Mouse (Mus musculus): Measurements from ENCODE around the gene Pam. TPM values are rescaled to one million over a fixed set of nuclear protein-coding genes. Genes with fewer than 3 reads are reported as not detected.

Gene Pam
- polyA plus RNA-seq, 1 experiment = 3.4 TPM

DNA sequence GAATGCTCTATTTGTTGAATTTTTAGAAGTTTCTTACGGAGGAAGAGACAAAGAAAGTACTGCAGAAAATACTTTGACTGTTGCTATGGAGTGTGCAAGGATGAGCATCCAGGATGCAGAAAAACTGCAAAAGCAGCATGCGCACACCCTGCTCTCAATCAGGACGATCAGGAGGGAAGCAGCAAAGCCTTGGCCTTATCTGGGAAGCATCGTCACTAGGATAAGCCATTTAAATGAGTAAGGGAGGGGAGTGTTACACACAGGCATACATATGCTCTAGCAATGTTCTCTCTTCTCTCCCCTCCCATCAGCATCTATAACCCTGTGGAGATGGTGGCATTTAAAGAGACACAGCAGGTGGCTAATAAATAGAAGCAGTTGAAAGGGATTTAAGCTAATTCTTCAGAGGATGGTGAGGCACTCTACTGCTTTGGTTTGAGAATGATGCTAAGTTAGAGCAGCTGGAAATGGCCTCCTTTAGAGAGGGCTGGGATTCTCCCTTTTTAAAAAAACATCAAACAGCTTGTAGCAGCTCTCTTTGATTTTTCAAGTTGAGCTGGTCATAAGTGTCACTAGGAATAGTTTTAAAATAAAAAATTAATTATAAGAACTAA lies 165.9 kb downstream of the Pam start:
- Histone ChIP-seq H3K9me3 (no peaks in the 10 kb centered on the region), H3K4me1 (no peaks in the 10 kb centered on the region), H3K4me3 (replicated peaks) (no peak overlapping the region), H3K27me3 (replicated peaks) (no peaks in the 10 kb centered on the region), H3K36me3 (replicated peaks; ENCODE audit: low read length) (no peaks in the 10 kb centered on the region)
- TF ChIP-seq GATA1 (IDR thresholded peaks at IDR 0.05; ENCODE audit: borderline replicate concordance, low read length) (no peak), FLI1 (IDR thresholded peaks at IDR 0.05; ENCODE audit: low read length) (no peak)

DNA sequence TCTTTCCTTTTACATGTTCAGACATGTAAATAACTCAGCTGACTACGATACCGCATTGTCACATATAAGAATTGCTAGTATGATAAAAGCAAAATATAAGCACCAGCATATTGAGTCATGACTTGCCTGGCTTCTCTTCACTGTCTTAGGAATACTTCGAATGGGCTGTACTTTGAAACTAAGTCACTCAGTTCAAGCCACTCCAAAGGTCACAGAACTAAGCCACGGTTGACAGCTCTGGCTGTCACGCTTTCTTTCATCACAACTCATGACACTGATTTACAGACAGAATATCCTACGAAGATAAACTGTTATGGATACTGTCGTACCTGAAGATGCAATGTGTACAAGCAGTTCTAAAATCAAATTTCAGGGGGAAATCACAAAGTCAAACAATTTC lies 168.7 kb downstream of the Pam start:
- TF ChIP-seq GATA1 (IDR thresholded peaks at IDR 0.05; ENCODE audit: borderline replicate concordance, low read length) (no peak), FLI1 (IDR thresholded peaks at IDR 0.05; ENCODE audit: low read length) (no peak)
- Histone ChIP-seq H3K27me3 (replicated peaks) (no peaks in the 10 kb centered on the region), H3K4me1 (no peaks in the 10 kb centered on the region), H3K9me3 (no peaks in the 10 kb centered on the region), H3K36me3 (replicated peaks; ENCODE audit: low read length) (no peaks in the 10 kb centered on the region), H3K4me3 (replicated peaks) (no peak overlapping the region)

DNA sequence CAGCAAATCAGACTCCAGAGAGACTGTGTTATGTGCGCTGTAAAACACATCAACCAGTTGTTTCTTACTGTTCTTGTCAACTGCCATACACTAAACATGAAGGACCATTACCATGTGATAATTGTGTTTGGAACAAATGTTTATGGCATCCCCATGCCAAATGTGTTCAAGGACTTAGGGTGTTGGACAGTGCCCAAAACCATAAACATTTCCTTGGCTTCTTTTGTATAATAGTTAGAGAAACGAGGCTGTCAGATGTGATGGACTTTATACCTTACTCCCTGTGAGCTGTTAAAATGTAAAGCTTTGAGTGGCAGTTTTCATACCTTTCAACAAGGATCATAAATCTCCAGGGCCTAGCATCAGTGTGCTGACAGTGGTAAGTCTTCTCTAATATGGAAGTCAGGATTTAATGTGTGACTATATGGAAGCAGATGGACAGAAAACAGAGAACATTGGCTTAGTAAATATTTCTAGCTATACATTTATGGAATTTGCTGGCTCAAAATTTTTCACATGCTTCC lies 169.4 kb downstream of the Pam start:
- Histone ChIP-seq H3K36me3 (replicated peaks; ENCODE audit: low read length) (no peaks in the 10 kb centered on the region), H3K4me3 (replicated peaks) (no peak overlapping the region), H3K4me1 (no peaks in the 10 kb centered on the region), H3K27me3 (replicated peaks) (no peaks in the 10 kb centered on the region), H3K9me3 (no peaks in the 10 kb centered on the region)
- no peak for TF ChIP-seq GATA1 (IDR thresholded peaks at IDR 0.05; ENCODE audit: borderline replicate concordance, low read length)
- no peak for TF ChIP-seq FLI1 (IDR thresholded peaks at IDR 0.05; ENCODE audit: low read length)

DNA sequence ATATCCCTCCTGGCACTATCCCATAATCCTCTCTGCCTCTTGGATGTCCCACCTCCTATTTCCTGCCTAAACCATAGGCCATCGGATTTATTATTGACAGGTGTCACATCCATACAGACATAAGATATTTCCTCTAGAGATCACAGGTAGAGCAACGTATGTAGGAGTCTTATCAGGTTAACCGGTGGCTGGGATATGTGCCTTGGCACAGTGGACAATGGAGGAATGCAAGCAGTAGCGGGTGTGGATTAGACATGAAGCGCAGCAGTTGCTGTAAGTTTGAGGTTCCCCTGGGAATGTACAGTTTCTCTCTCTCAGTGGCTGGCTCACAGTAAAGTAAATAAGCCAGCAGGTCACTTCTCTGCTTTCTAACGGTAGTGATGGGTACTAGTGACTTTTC lies 173.1 kb downstream of the Pam start:
- no peaks in the 10 kb centered on the region for H3K9me3 ChIP-seq
- H3K27me3 ChIP-seq (replicated peaks) = no peaks in the 10 kb centered on the region
- H3K36me3 ChIP-seq (replicated peaks; ENCODE audit: low read length) = no peaks in the 10 kb centered on the region
- peaks cover 4% of the 10 kb centered on the region for H3K4me1 ChIP-seq
- TF ChIP-seq FLI1 (IDR thresholded peaks at IDR 0.05; ENCODE audit: low read length) = no peak
- no peak for TF ChIP-seq GATA1 (IDR thresholded peaks at IDR 0.05; ENCODE audit: borderline replicate concordance, low read length)
- H3K4me3 ChIP-seq (replicated peaks) = no peak overlapping the region

DNA sequence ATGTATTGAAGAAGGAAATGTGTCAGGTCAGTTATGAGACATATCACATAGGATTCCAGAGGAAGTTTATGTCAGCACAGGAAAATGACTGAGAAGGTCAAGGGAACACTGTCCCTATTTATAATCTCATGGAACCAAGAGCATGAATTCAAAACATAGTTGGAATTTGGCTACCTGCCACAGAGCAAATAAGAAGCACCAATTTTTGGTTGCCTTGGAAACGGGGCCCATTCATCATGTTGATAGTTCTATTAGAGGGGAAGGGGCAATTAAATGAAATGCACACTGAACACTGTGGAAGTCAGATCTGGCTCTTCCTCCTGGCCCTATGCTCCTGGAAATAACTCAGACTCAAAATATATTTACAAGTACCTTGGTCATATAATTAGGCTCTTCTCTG lies 173.6 kb downstream of the Pam start:
- TF ChIP-seq FLI1 (IDR thresholded peaks at IDR 0.05; ENCODE audit: low read length) (no peak), GATA1 (IDR thresholded peaks at IDR 0.05; ENCODE audit: borderline replicate concordance, low read length) (no peak)
- peaks cover 4% of the 10 kb centered on the region for H3K4me1 ChIP-seq
- no peaks in the 10 kb centered on the region for H3K27me3 ChIP-seq (replicated peaks)
- no peaks in the 10 kb centered on the region for H3K9me3 ChIP-seq
- no peaks in the 10 kb centered on the region for H3K36me3 ChIP-seq (replicated peaks; ENCODE audit: low read length)
- H3K4me3 ChIP-seq (replicated peaks) = no peak overlapping the region

DNA sequence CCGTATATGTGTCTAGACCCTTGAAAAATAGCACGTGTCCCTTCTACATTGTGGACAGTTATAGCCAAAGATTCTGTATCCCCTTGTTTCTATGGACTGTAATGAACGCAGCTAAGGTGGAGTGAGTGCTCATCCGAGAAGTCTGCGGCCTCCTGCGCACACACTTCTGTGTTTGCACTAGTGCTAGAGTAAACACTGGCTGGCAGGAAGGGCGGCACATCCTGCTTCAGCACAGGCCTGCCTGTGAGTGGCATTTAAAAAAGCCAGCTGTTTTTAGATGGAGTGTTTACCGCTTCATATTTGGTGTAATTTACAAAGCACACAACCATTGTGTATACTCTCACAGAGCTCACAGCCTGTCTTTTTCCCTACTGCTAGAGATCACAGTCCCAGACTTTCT lies 177.0 kb downstream of the Pam start:
- TF ChIP-seq GATA1 (IDR thresholded peaks at IDR 0.05; ENCODE audit: borderline replicate concordance, low read length) (no peak), FLI1 (IDR thresholded peaks at IDR 0.05; ENCODE audit: low read length) (no peak)
- H3K27me3 ChIP-seq (replicated peaks) = no peaks in the 10 kb centered on the region
- H3K4me1 ChIP-seq = peaks cover 4% of the 10 kb centered on the region
- H3K9me3 ChIP-seq = no peaks in the 10 kb centered on the region
- no peak overlapping the region for H3K4me3 ChIP-seq (replicated peaks)
- no peaks in the 10 kb centered on the region for H3K36me3 ChIP-seq (replicated peaks; ENCODE audit: low read length)

DNA sequence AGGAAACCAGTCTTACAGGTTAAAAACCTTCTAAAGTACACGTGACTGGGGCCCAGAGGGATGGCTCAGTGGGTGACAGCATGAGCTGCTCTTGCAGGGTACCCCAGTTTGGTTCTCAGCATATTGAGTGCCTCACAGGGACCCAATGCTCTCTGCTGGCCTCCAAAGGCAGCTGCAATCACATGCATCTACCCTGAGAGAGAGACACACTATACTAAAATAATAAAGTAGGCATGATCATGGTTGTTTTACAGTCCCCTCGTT lies 178.5 kb downstream of the Pam start:
- Histone ChIP-seq H3K4me3 (replicated peaks) (no peak overlapping the region), H3K36me3 (replicated peaks; ENCODE audit: low read length) (no peaks in the 10 kb centered on the region), H3K9me3 (no peaks in the 10 kb centered on the region), H3K4me1 (peaks cover 7% of the 10 kb centered on the region), H3K27me3 (replicated peaks) (no peaks in the 10 kb centered on the region)
- TF ChIP-seq GATA1 (IDR thresholded peaks at IDR 0.05; ENCODE audit: borderline replicate concordance, low read length) (no peak), FLI1 (IDR thresholded peaks at IDR 0.05; ENCODE audit: low read length) (no peak)

DNA sequence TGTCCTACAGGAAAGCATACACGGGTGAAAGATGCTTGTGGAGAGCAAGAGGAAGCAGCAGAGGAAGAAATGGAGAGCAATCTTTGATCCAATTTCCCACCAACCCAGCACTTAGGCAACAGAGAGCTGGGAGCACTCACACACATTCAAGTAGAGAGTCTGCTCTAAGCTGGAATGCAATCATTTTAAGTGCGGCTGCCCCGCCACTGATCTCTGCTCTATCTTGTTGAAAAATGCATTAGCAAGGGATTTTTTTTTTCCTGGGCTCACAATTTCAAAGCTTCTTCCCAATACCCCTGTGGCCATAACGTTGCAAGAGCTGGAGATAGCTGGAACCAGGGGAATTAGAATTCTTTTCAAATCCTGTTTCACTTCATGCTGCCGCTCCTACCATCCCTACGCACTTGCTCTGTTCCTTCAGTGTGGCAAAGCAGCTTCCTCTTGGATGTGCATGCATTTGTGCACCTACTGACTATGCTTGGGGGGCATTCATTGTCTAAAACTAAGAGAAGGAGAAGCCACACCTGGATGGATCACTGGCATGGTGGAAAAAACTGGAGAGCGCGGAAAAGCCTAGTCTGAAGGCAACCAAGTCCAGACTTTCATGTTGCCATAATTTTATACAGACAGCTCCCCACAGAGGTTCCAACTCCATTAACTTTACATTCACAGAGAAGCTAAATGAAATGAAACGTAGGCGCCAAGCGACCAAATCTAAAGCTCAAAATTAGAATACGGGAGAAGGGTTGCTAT lies 179.1 kb downstream of the Pam start:
- TF ChIP-seq FLI1 (IDR thresholded peaks at IDR 0.05; ENCODE audit: low read length) (no peak), GATA1 (IDR thresholded peaks at IDR 0.05; ENCODE audit: borderline replicate concordance, low read length) (no peak)
- Histone ChIP-seq H3K4me3 (replicated peaks) (no peak overlapping the region), H3K27me3 (replicated peaks) (no peaks in the 10 kb centered on the region), H3K9me3 (no peaks in the 10 kb centered on the region), H3K4me1 (peaks cover 7% of the 10 kb centered on the region), H3K36me3 (replicated peaks; ENCODE audit: low read length) (no peaks in the 10 kb centered on the region)

DNA sequence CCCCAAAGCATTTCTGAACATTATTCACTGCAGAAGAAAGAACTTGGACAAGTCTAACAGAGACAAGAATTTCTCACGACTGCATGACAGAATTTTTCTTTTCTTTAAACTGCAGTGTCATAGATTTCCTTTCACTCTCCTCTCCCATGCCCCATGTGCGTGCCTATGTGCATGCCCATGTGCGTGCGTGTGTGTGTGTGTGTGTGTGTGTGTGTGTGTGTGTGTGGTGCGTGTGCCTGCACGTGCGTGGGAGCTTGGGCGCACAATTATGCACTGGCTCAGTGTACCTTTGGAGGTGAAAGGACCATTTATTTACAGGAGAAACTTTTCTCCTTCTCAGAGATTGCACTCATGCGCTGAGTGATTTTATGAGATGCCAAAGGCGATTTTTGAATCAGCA lies 179.7 kb downstream of the Pam start:
- Histone ChIP-seq H3K4me1 (peaks cover 7% of the 10 kb centered on the region), H3K36me3 (replicated peaks; ENCODE audit: low read length) (no peaks in the 10 kb centered on the region), H3K27me3 (replicated peaks) (no peaks in the 10 kb centered on the region), H3K9me3 (no peaks in the 10 kb centered on the region), H3K4me3 (replicated peaks) (no peak overlapping the region)
- TF ChIP-seq FLI1 (IDR thresholded peaks at IDR 0.05; ENCODE audit: low read length) (no peak), GATA1 (IDR thresholded peaks at IDR 0.05; ENCODE audit: borderline replicate concordance, low read length) (no peak)

DNA sequence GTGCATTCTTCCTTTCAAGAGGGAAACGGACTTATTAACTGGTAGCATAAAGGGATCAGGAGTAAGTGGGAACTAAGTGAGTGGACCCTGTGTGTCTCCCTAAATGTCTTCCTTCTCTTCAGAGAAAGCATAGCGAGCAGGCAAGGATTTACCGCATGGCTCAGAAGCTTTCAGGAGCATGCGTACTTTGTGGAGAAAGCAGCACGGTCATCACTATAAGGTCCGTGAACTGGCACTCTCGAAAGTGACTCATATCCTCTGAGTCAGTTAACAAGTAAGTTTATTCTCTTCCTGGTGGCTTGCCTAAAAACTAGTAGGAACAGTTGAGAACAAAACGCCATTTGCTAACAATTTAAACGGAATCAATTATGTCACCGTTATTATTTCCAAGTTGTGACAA lies 184.6 kb downstream of the Pam start:
- no peak overlapping the region for H3K4me3 ChIP-seq (replicated peaks)
- peaks cover 3% of the 10 kb centered on the region; the same call in 1 of the 2 replicates for H3K4me1 ChIP-seq

More for the DNA sequence above, 184.6 kb downstream of the Pam start:
- TF ChIP-seq FLI1 (IDR thresholded peaks at IDR 0.05; ENCODE audit: low read length) (no peak), GATA1 (IDR thresholded peaks at IDR 0.05; ENCODE audit: borderline replicate concordance, low read length) (no peak)
- Histone ChIP-seq H3K9me3 (no peaks in the 10 kb centered on the region), H3K27me3 (replicated peaks) (no peaks in the 10 kb centered on the region), H3K36me3 (replicated peaks; ENCODE audit: low read length) (no peaks in the 10 kb centered on the region)

Measured in megakaryocyte, embryonic 14.5 days (primary cell).